Mouse (Mus musculus) hindbrain, embryonic 15.5 days (tissue): ENCODE measurements around the gene Vnn1. TPM values are rescaled to one million over a fixed set of nuclear protein-coding genes. Genes with fewer than 3 reads are reported as not detected.
A peak's percentile ranks its signal among the peaks of the same experiment; 100 is the strongest.

Experiments
- ATAC-seq: fragments of 200-750 bp; cut with Nextera tagmentation; 2 replicates; pipeline ENCODE4 v1.8.0; 2017; ENCODE audit warnings: low read depth, moderate number of reproducible peaks, moderate TSS enrichment; ENCODE audit not compliant: low FRiP score
- H3K27ac ChIP-seq: fragments of 300-500 bp; sonication (generic); replicated peaks from 2 replicates; pipeline ENCODE4 v1.5.1; 2015; ENCODE audit warnings: mild to moderate bottlenecking, inconsistent platforms
- H3K27me3 ChIP-seq: fragments of 300-500 bp; sonication (generic); 2 replicates; pipeline ENCODE4 v1.6.1; 2015; ENCODE audit warnings: control low read depth, inconsistent platforms
- H3K36me3 ChIP-seq: fragments of 300-500 bp; sonication (generic); 2 replicates; pipeline ENCODE4 v1.6.1; 2015; ENCODE audit warnings: control low read depth, inconsistent platforms
- H3K4me1 ChIP-seq: fragments of 300-500 bp; sonication (generic); replicated peaks from 2 replicates; pipeline ENCODE4 v1.6.1; 2015; ENCODE audit warnings: control low read depth, inconsistent platforms
- H3K4me2 ChIP-seq: fragments of 300-500 bp; sonication (generic); 2 replicates; pipeline ENCODE4 v1.6.1; 2015; ENCODE audit warnings: moderate library complexity, mild to moderate bottlenecking, inconsistent platforms
- H3K4me3 ChIP-seq: fragments of 300-500 bp; sonication (generic); 2 replicates; pipeline ENCODE4 v1.5.1; 2015; ENCODE audit warnings: mild to moderate bottlenecking, inconsistent platforms
- H3K9ac ChIP-seq: fragments of 300-500 bp; sonication (generic); 2 replicates; pipeline ENCODE4 v1.6.1; 2015; ENCODE audit warnings: inconsistent platforms
- H3K9me3 ChIP-seq: fragments of 300-500 bp; sonication (generic); 2 replicates; pipeline ENCODE4 v1.6.1; 2016; ENCODE audit warnings: control low read depth, inconsistent platforms
- WGBS: fragments of 180-500 bp; shearing (Covaris S2); methylation state at CpG from one replicate; pipeline ENCODE4 v1.1.7; 2015; 5-methylcytosine and 5-hydroxymethylcytosine counted together
- polyA plus RNA-seq: library from polyadenylated mRNA; unstranded; fragments of >200 nt; fragmentation: Nextera tagmentation; extraction: Ambion mirVana; gene quantifications from 2 replicates; pipeline ENCODE4 v1.2.1, GENCODE M21; 2015

Gene Vnn1
- polyA plus RNA-seq, 1 experiment from 2014 or later, result 0.18 TPM

GRCm38 (mm10) chr10:23922468-23922867 is 28.0 kb downstream of the Vnn1 start:
- Histone ChIP-seq H3K27ac (no peak overlapping the region), H3K4me3 (no peak overlapping the region), H3K36me3 (no peaks in the 10 kb centered on the region), H3K9me3 (no peaks in the 10 kb centered on the region), H3K4me2 (no peak overlapping the region), H3K4me1 (no peaks in the 10 kb centered on the region), H3K9ac (no peak overlapping the region), H3K27me3 (no peaks in the 10 kb centered on the region)
- ATAC-seq, result no peak
- WGBS, result 79% methylated on average over 3 of the region's 3 CpGs

GRCm38 (mm10) chr10:23923941-23924340 is 29.5 kb downstream of the Vnn1 start:
- no peak for ATAC-seq
- Histone ChIP-seq H3K9me3 (no peaks in the 10 kb centered on the region), H3K4me2 (no peak overlapping the region), H3K27me3 (no peaks in the 10 kb centered on the region), H3K4me3 (no peak overlapping the region), H3K9ac (no peak overlapping the region), H3K4me1 (no peaks in the 10 kb centered on the region), H3K27ac (no peak overlapping the region), H3K36me3 (no peaks in the 10 kb centered on the region)
- whole genome bisulfite sequencing, result 85% methylated on average over 2 of the region's 2 CpGs

- H3K4me2 ChIP-seq, result no peak overlapping the region
These were observed 43.1 kb downstream of the Vnn1 start for GRCm38 (mm10) chr10:23937613-23938012.

GRCm38 (mm10) chr10:23938312-23938711 is 43.8 kb downstream of the Vnn1 start, which contains the start of gene Taar2:
Gene Taar2, plus strand, starts transcription at chr10:23938572.
- H3K4me1 ChIP-seq, result no peaks in the 10 kb centered on the region
- ATAC-seq, result no peak
- H3K9ac ChIP-seq, result no peak within 1 kb of the TSS
- no peak within 1 kb of the TSS for H3K27ac ChIP-seq
- H3K27me3 ChIP-seq, result no peaks in the 10 kb centered on the region
- no peaks in the 10 kb centered on the region for H3K9me3 ChIP-seq
- 38% methylated on average over 6 of the region's 6 CpGs for WGBS
- peak within 1 kb of the TSS; percentile 16; the same call in 1 of the 2 replicates for H3K4me2 ChIP-seq
- no peaks in the 10 kb centered on the region for H3K36me3 ChIP-seq
- H3K4me3 ChIP-seq, result no peak within 1 kb of the TSS

More at GRCm38 (mm10) chr10:23937613-23938012, 43.1 kb downstream of the Vnn1 start:
- no peaks in the 10 kb centered on the region for H3K9me3 ChIP-seq
- no peaks in the 10 kb centered on the region for H3K4me1 ChIP-seq
- no peaks in the 10 kb centered on the region for H3K36me3 ChIP-seq
- H3K27ac ChIP-seq, result no peak overlapping the region
- 52% methylated on average over 4 of the region's 4 CpGs for WGBS
- no peaks in the 10 kb centered on the region for H3K27me3 ChIP-seq
- no peak overlapping the region for H3K9ac ChIP-seq
- no peak for ATAC-seq
- H3K4me3 ChIP-seq, result no peak overlapping the region

GRCm38 (mm10) chr10:23942465-23942864 is 48.0 kb downstream of the Vnn1 start:
- H3K4me1 ChIP-seq, result no peaks in the 10 kb centered on the region
- WGBS, result 79% methylated on average over 5 of the region's 5 CpGs
- H3K27ac ChIP-seq, result no peak overlapping the region
- no peak overlapping the region for H3K4me3 ChIP-seq
- no peaks in the 10 kb centered on the region for H3K9me3 ChIP-seq
- no peak for ATAC-seq
- H3K4me2 ChIP-seq, result no peak overlapping the region
- no peaks in the 10 kb centered on the region for H3K27me3 ChIP-seq
- H3K9ac ChIP-seq, result no peak overlapping the region
- no peaks in the 10 kb centered on the region for H3K36me3 ChIP-seq

DNA sequence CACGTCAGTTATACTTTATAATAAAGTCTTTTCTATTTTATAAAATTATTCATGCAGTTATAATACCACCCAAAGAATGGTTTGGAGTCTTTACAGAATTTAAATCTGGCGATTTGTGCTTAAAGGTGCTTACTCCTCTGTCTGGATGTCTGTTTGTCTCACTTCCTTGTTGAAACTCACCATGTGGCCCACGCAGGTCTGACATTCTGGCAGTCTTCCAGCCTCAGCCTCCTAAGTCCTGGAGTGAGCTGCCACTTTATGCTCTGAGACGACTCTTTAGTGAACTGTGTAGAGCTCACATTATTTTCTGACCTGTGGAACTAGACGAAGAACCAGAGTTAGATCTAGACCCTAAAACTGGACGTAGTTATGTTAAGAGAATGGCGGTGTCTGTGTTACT is 53.5 kb downstream of the Vnn1 start:
- H3K27me3 ChIP-seq, result no peaks in the 10 kb centered on the region
- no peak for ATAC-seq
- 66% methylated on average over 7 of the region's 7 CpGs for WGBS
- no peak overlapping the region for H3K27ac ChIP-seq
- no peaks in the 10 kb centered on the region for H3K9me3 ChIP-seq
- H3K4me1 ChIP-seq, result no peaks in the 10 kb centered on the region
- no peaks in the 10 kb centered on the region for H3K36me3 ChIP-seq
- H3K4me3 ChIP-seq, result no peak overlapping the region
- no peak overlapping the region for H3K9ac ChIP-seq
- H3K4me2 ChIP-seq, result no peak overlapping the region

DNA sequence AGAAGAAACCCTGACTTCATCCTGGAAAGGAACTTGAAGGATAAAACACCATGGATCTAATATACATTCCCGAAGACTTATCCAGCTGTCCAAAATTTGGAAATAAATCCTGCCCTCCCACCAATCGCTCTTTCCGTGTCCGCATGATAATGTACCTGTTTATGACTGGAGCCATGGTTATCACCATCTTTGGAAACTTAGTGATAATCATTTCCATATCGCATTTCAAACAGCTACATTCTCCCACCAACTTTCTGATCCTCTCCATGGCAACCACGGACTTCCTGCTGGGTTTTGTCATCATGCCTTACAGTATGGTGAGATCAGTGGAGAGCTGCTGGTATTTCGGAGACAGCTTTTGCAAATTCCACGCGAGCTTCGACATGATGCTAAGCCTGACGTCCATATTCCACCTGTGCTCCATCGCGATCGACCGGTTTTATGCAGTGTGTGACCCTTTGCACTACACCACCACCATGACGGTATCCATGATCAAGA is 55.1 kb downstream of the Vnn1 start, which contains the start of gene Taar3:
TSS of gene Taar3 (plus strand) at position 51 of the 498 bp plus-strand sequence.
- Histone ChIP-seq H3K9ac (no peak within 1 kb of the TSS), H3K4me1 (no peaks in the 10 kb centered on the region), H3K36me3 (no peaks in the 10 kb centered on the region), H3K9me3 (no peaks in the 10 kb centered on the region), H3K27ac (no peak within 1 kb of the TSS), H3K4me3 (no peak within 1 kb of the TSS), H3K4me2 (no peak within 1 kb of the TSS), H3K27me3 (no peaks in the 10 kb centered on the region)
- ATAC-seq, result no peak
- 78% methylated on average over 16 of the region's 16 CpGs for WGBS

GRCm38 (mm10) chr10:23951714-23952113 is 57.2 kb downstream of the Vnn1 start:
- Histone ChIP-seq H3K36me3 (no peaks in the 10 kb centered on the region), H3K4me1 (no peaks in the 10 kb centered on the region), H3K4me3 (no peak overlapping the region), H3K4me2 (no peak overlapping the region), H3K27me3 (no peaks in the 10 kb centered on the region), H3K9ac (no peak overlapping the region), H3K9me3 (no peaks in the 10 kb centered on the region), H3K27ac (no peak overlapping the region)
- ATAC-seq, result no peak
- 83% methylated on average over 6 of the region's 6 CpGs for WGBS

Other genes starting within 250 kb of the Vnn1 start
- 104 and 108 TPM in 2 replicates for gene Rps12, start 107.4 kb upstream of the Vnn1 start, polyA plus RNA-seq
- gene Slc18b1, start 97.7 kb upstream of the Vnn1 start, polyA plus RNA-seq, result 20.9 and 21.8 TPM in 2 replicates
- gene Vnn3, start 43.2 kb upstream of the Vnn1 start, polyA plus RNA-seq, result 0.14 TPM in 1 of 2 replicates, not detected in the other
- gene Taar1, start 25.7 kb downstream of the Vnn1 start, polyA plus RNA-seq, result not detected in 2 replicates
- gene Taar2, start 43.9 kb downstream of the Vnn1 start, polyA plus RNA-seq, result 0.16 TPM in 1 of 2 replicates, not detected in the other
- not detected in 2 replicates for gene Taar3, start 54.9 kb downstream of the Vnn1 start, polyA plus RNA-seq
- not detected in 2 replicates for gene Taar4, start 65.8 kb downstream of the Vnn1 start, polyA plus RNA-seq
- not detected in 2 replicates for gene Taar5, start 76.0 kb downstream of the Vnn1 start, polyA plus RNA-seq
- not detected in 2 replicates for gene Taar6, start 91.0 kb downstream of the Vnn1 start, polyA plus RNA-seq
- not detected in 2 replicates for gene Taar7a, start 98.8 kb downstream of the Vnn1 start, polyA plus RNA-seq
- gene Taar7b, start 105.3 kb downstream of the Vnn1 start, polyA plus RNA-seq, result not detected in 2 replicates
- not detected in 2 replicates for gene Taar7d, start 132.5 kb downstream of the Vnn1 start, polyA plus RNA-seq
- gene Taar7e, start 142.9 kb downstream of the Vnn1 start, polyA plus RNA-seq, result not detected in 2 replicates
- gene Taar7f, start 154.8 kb downstream of the Vnn1 start, polyA plus RNA-seq, result not detected in 2 replicates
- not detected in 2 replicates for gene Taar8a, start 181.8 kb downstream of the Vnn1 start, polyA plus RNA-seq
- not detected in 2 replicates for gene Taar8b, start 197.6 kb downstream of the Vnn1 start, polyA plus RNA-seq
- gene Taar8c, start 207.2 kb downstream of the Vnn1 start, polyA plus RNA-seq, result not detected in 2 replicates
- not detected in 2 replicates for gene Taar9, start 214.8 kb downstream of the Vnn1 start, polyA plus RNA-seq